Mouse (Mus musculus) kidney, postnatal 36 days (tissue): ENCODE measurements around the gene Tenm4.
A peak's percentile ranks its signal among the peaks of the same experiment; 100 is the strongest.

ENCODE experiments used
- DNase-seq, 2 experiments: peaks; one replicate each; pipeline ENCODE4 v3.0.0; 2021 to 2022; ENCODE audit warnings: mixed read lengths in 2 of 2

Gene Tenm4

DNA sequence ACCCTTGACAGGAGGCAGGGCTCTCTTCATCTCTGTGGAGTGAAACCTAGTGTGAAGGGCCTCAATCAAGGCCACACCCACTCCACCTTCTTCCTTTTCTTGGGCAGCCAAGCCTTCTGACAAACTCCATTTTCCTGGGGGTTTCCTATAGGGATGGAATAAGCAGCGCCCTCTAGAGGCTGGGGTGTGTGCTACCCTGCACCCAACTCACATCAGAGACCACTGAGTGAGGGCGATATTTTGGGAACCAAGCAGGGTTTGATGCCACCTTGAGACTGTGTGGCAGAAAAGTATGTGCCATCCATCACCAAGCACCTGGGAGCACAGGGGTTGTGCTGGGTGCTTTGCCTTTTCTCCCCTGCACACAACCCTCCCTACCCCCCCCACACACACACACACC is 483.2 kb downstream of the Tenm4 start:
- DNase-seq, result no peak

DNA sequence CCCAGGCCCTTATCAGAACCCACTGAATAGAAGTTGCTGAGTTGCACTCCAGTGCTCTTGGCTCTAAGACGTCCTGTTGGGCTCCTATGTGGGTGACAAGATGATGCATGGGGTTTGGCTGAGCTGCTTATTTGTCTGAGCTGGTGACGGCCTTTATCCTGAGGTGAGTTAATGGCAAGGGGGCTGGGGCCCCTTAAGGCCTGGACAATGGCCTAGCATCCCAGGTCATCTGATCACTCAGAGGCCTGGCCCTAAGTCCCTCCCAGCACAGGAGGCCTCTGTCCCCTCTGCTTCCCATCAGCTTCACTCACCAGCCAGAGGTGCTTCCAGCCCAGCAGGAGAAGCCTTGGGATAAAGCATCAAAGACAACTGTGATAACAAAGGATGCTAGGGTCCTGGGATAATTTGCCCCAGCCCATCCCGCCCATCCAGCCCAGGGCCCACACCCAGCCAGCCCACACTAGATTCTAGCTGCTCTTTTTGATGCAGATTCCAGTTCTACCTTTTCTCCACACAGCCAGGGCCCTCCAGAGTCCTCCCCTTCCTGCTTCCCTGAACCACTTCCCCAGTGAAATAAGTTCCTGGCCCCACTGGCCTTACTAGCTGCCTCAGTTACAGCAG is 484.2 kb downstream of the Tenm4 start:
- no peak for DNase-seq

DNA sequence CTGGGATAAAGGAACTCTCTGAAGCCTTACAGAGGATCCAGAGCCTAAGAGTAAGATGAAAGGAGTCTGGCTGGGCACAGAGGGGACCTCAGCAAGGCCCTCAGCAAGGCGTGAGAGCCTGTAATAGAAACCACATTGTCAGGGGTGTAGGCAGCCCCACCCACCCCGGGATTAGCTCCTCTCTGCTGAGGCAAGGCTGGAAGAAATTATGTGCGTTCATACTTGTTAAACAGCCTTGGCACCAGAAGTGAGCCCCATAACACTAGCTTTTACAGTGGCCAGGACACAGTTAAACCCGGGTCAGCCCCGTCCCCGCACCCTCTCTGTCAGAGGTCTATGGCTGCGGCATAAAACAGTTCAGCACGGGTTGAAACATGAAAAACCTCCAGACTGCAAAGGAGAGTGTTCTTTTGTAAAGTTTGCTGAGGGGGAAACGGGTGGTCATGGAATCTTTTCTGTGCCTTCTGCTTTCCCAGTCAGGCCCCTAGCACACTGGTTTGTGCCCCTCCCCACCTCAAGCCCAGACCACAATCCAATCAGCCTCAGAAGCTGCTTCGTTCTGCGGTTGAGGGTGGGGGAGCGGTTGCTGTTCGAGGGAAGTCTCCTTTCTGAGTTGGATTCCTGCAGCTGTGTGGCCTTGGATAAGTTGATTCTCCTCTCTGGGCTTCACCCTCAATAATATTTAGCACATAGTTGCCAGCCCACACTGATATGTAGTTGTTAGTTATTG is 486.2 kb downstream of the Tenm4 start:
- DNase-seq, result no peak

DNA sequence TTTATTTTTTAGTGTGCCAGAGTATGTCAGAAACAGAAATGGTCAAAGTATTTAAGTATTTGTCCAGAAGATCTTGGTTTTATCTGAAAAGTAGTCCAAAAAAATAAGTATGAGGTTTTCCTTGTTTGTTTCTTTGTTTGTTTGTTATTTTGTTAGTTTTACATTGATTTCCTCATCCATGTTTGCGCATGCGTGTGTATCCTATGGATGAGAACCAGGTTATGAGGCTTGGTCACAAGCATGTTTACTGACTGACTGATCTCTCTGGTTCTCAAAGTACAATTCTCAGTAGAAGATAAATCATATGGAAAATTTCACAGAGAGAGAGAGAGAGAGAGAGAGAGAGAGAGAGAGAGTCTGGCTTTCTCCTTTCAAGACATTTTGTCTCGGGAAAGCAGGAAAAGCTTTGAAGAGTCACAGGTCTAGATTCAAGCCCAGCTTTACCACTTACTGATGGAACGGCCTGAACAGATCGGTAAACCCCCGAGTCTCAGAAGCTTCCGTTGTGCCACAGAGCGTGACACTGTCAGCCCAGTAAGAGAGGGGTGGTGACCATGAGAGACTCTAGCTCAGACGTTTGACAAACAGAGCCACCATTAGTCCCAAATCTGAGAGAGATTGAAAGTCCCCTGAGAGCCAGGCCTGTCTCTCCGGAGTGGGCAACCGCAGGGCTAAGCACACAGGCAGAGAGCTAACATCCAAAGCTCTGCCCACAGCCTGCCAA is 487.0 kb downstream of the Tenm4 start:
- DNase-seq, result no peak

DNA sequence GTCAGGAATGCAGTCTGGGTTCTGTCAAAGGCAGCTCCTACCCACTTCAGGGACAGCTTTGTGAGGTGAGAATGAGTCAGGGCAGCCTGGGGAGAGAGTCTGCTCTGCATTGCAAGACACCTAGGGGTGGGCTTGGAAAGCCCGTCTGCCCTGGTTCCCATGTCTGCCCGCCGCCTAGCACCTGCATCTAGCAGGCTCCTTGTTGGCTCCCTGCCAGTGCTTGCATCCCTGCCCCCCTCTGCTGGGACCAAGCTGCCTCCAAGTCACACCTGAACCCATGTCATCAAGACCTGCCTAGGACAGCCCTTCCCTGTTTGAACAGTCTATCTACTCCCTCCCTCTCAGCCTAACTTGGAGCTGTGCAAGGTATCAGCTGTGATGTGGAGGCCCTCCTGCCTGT is 489.9 kb downstream of the Tenm4 start:
- DNase-seq, result no peak

DNA sequence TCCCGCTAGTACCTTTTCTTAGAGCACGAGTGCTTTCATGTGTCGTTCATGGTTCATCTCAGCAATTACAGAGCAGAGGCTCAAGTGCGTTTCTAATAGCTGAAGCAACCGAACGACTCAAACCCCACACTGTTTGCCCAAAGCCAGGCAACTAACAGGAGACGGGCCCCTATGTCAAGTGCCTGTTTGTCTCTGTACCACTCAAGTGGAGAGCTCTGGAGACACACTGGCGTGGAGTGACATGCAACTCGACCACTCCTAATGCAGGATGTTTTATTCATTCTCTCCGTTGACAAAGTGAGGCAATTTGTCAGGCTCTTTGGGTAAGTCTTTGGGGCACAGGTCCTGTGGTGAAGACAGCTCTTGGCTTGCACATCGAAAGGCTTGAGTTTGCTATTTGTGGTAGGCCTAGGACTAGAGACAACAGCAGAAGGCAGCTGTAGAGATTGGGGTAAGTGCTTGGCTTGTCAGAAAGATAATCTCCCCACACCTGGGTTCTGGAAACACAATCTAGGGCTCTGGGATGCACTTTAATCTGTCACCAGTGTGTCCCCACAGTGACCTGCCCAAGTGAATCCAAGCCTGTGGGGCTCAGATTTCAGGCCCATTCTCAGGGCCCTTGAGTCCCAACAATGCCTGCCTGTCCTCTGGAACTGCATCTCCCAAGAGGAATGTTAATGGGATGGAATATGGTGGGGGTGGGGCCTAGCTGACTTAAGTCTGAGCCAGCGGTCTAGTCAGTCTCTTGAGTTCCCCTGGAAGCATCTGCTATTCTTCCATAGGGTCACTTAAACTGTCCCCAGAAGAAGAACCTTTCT is 490.5 kb downstream of the Tenm4 start:
- DNase-seq, result no peak

DNA sequence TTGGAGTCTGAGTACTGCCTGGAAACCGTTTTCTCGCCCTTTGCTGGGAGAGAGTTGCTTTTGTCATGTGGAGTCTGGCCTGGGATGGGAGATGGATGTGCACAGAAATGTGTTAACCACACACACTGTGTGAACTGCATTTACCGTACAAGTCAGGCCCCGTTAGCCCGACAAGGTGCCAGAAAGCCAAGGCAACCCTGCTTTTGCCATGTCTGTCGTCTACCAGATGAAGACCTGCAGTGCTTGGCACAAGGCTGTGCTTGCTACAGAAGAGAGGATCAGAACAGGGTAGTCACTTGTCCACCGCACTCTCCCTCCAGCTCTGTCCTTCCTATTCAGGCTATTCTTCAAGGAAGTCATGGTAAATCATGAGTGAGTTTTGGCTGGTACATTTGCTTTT is 492.3 kb downstream of the Tenm4 start:
- DNase-seq, result no peak

DNA sequence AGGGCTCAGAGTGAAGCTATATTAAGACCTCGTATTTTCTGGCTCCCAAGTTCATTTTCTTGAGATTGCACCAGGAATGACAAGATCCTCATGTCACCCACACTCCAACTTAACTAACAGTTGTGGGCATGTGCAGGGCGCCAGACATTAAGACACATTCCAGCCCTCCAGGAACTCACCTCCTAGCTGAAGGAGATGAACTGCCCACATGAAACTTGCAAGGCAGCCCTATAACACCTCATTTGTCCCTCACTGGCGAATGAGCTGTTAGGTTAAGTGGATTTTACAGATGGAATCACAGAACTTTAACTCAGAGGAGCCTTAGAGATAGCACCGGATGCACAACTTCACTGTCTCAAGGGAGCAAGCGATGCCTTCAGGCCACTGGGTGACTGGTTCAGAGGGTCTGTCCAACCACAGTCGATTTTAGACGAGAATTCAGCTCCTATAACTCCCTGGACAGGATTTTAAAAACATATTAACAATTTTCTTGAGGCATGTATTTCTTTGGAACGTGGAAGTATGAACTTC is 495.4 kb downstream of the Tenm4 start:
- no peak for DNase-seq

DNA sequence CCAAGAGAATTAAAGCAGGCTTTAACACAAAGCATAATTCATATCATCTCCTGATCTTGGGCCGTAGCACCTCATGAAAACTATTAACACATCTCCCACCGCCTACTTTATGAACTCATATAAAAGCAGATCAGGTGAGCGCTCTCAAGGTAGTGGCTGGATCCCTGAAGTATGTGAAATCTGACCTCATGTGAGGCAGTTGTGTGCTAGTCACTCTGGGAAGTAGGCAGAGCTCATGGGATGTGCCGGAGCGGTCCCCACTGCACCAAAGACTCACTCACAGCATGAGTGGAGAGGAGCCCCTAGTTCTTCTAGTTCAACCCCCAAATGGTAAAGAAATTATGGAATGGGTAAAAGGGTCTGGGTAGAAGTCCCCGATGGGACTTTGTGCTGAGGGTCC is 496.6 kb downstream of the Tenm4 start:
- DNase-seq, result no peak

DNA sequence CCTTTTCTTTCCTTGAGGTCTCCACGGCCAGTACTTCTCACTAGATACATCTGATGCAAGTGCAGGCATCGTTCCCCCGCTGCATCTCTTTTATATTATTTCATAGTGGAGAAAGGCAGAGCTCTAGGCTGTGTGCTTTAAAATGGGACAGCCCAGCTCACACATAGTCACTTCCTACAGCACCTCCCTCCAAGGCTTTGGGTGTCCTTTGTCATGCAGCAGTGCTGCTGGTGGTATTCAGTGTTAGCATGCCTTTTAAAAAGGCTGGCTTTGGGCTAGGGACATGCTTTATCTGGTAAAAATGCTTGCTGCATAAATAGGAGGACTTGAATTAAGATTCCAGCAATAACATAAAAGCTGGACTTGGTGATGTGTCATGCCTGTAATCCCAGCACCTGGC is 499.0 kb downstream of the Tenm4 start:
- DNase-seq, result no peak

DNA sequence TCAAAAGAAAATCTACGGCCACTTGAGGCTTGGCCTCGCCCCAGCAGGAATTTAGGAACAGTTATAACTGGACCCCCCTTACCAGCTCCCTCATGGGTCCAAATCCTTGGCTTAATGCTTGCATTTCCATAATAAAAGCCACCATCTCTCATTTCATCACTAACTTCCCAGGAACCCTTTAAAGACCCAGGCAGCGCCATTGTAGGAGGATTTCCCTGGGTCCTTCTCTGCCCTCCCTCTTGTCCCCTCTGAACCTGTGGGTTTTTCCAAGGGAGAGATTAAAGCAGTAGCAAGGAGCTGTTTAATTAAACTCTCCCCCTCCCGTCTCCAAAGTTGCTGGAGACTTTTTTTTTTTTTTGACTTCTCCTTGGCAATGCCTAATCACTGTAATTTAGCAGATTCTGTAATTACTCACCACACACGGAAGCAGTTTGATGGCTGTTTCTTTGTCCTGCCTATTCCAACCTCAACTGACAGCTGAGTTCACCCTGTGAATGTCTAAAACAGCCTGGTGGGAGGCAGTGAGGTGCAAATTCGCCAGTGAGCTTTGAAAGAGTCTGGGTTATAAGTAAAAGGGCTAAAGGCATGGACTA is 501.4 kb downstream of the Tenm4 start:
- DNase-seq, result no peak

DNA sequence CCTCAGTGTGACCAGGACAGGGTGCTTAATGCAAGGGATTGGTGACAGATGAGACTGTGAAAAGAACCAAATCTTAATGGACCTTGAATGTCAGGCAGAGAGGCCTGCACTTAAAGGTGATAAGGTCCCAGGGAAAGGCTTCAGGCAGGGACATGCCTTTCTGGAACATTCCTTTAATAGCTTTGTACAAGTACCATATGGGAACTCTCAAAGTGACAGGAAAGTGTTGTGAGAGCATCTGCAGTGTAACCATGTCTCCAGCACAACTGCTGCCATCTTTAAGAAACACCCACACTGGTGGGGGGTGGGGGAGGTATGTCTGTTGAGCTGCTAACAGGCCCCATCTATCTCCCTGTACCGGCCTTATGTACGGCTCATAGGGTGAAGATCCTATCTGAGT is 506.0 kb downstream of the Tenm4 start:
- peak in 1 of 2 experiments; percentile 28 for DNase-seq

DNA sequence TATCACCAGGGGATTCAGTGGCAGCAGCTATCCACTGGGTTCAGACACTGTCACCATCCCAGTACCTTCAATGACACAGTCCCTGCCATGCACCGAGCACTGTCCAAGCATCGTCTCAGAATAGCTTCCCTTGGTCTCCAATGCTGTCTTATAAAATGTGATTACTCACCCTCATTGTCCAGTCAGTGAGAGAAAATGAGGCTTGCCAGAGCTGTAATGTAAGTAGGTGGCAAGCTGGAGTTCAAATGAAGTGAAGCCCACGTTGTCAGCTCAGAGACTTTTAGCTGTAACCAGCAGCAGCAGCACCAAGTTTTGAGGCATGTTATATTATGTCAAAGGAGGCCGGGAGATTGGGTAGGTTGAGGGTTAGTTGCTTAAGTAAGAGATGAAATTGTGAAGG is 507.2 kb downstream of the Tenm4 start:
- no peak for DNase-seq

DNA sequence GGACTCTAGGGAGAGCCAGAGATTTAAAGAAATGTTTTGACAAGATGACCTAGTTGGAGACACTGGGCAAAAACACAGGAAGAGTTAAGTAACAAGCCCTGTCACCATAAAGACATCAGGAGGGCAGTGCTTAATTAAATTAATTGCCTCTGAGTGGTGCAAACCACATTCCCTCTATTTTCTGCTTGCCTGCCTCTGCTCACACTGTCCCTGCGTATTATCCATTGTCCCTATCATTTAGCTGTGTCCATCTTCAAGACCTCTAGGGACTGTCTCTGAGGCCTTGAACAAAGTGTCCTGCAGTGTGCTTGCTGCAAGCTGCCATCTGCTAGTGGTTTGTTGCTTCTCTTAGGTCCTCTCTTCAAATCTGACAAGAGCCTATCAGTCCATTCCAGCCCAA is 508.7 kb downstream of the Tenm4 start:
- DNase-seq, result peak in 1 of 2 experiments; percentile 20

DNA sequence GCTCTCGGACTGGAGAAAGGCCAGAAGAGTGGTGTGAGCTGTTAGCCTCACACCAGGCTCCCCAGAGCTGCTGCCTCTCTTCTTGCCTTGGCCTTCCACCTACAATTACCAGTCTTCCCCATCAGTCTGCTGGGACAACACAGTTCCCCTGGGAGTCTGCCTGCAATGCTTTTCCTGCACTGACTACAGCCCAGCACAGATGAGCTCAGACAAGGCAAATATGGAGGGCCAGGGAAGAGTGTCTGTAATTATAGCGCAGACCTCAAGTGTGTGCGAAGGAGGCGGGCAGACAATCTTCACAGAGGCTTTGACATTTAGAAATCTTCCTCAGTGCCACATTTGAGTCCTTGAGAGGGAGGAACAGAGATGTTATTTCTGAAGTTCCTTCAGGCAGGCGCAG is 509.4 kb downstream of the Tenm4 start:
- peak in 1 of 2 experiments; percentile 8 for DNase-seq

DNA sequence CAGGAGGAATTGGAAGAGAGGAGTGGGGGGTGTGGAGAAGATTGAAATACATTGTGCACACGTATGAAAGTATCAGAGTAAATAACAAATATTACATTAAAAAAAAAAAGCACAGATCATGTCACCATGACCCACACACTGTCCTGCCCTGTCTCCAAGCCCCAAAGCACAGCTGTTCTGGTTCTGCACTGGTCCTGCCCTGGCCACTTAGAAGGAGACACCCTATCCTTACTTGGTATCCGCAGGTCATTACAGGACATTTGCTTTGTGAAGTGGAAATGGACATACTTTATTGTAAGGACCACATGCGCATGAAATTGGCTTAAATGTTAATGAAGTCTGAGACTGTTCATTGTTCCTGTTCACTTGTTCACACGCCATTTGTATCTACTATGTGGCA is 510.8 kb downstream of the Tenm4 start:
- no peak for DNase-seq

DNA sequence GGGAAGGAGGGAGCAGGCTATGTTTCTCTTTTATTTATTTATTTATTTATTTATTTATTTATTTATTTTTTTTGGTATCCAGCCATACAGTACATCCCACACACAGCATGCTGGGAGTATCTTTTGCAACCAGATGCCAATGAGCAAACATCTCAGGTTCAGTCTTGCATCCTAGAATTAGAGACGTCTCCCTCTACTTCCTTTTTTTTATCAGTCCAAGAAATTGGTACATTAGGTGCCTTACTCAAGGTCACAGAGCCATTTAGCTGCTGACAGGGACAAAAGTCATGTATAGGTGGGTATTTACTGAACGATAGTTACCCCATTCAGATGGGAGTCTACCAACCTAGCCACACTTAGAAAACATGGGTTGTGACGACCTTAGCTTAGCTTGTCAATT is 517.1 kb downstream of the Tenm4 start:
- DNase-seq, result no peak

DNA sequence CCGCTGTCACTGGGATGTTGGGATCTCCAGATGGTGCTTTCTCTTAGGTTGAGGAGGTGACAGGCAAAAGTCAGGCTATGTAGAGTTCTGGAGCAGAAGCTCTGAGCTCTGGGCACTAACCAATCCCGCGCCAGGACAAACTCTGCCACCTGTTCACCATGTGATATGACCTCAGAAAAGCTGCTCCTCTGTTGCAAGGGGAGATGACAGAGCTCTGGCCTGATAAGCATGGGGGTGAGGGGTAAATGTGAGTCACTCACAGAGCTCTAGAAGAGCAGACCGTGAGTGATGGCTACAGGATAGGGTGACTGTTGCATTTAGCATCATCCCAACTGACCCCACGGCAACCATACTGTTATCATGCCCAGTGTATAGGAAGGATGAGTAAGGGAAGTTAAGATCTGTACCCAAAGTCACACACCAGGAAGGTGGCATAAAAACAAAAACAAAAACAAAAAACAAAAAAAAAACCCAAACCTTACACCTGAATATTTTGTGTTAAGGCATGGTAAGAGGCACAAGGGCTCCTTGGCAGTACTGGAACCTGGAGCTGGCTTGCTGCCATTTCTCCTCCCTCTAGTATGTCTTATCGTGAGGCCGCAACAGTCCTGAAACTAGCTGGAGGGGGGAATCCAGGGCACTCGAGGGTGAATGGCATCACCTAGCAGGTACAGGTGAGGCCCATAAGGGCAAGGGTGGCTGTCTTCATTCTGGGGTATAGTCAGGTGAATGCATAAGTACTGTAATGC is 530.2 kb downstream of the Tenm4 start:
- DNase-seq, result no peak

DNA sequence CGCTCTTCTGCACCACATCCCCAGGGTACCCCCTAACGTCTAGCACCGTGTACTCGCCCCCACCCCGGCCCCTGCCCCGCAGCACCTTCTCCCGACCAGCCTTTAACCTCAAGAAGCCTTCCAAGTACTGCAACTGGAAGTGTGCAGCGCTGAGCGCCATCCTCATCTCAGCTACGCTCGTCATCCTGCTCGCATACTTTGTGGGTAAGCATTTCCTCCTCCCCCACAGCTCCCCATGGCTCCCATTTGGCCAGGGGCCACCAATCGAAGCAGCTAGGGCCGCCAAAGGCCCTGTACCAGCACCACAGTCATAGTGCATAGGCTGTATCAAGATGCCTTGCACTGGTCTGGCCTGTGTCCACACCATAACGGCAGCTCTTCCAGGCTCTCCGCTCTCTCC is 532.9 kb downstream of the Tenm4 start:
- no peak for DNase-seq

DNA sequence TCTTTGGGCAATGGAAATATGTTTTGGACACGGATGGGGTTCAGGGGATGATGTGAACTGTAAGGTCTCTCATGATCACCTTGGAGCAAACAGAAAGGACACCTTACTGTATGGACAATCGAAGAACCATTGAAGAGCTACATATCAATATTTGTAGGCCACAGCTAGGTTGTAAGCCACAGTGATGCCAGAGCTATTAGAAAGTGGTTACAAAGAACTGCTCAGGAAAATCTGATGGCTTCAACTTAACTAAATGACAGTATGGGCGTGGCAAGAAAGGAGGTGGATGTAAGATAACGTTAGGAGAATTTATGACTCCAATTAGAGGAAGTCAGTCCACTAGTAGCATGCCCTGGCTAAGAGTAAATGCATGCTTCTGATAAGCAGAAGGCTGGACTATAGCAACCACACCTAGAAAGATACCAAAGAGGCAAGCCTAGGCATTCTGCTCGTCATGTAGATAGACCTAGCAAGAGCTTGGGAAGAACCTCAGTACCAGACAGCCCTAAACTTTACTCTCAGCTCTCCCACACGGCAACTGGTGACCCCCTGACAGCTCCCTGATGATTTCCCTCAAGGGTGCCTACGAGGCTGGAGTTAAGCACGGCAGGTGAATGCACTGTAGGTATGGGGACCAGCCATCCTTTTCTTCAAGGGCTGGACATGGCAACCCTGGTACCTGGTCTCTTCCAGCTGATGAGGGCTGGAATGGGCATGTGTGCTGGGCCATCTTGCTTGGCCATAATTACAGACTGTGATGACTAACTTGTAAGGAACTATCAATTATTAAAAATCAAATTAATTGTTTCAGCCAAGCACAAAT is 534.5 kb downstream of the Tenm4 start:
- no peak for DNase-seq

DNA sequence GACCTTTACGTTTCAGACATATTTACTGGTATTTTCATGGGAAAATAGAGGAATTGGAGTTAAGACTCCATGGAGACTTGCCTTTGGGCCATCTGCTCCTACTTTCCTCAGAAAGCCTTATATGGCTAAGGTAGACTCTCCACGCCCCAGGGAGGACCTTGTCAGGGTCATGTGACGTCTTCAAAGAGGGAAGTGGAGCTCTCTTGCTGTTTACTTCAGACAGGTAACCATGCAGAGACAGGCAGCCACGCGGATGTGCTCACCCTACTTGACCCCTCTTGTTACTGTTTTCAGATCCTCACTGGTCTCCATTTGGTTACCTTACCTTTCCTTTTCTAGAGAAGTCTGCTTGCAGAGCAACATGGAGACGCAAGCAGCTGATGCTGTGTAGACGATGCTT is 535.5 kb downstream of the Tenm4 start:
- no peak for DNase-seq
